Mouse (Mus musculus) urinary bladder, postnatal 10 days (tissue): ENCODE measurements around the gene Plxna2.

Experiments used
- DNase-seq: peaks from one replicate; pipeline ENCODE4 v3.0.0; 2022; ENCODE audit warnings: low spot score

Plxna2 gene

DNA sequence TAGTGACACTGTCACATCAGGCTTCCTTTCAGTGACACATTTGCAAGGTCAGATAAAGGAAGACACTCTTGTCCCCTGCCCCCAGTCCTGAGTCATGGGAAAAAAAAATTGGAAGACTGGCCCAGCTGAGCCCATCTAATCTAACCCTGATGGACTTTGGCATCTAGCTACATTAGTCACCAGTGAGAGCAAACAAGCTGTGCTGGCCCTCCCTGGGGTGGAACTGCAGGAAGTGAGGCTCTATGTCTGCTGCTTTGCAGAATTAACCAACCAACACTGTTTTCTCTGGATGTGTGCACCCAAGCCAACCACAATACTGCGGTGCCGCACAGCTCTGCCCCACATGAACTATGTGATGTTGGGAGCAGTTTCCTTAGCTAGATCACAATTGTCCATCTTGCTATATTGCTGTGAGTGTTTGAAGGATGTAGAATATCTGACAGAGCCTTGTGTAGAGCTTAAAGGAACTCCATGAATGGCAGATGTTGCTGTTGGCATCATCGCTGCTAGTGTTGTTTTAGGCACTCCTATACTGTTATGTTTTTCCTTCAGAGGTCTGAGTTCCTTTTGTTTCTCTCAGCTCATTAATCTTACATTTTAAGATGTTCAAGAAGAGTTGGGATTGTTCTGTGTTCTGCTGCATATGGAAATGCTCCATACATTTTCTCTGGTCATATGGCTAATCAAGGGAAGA, 42.6 kb downstream of the Plxna2 start:
- no peak for DNase-seq

DNA sequence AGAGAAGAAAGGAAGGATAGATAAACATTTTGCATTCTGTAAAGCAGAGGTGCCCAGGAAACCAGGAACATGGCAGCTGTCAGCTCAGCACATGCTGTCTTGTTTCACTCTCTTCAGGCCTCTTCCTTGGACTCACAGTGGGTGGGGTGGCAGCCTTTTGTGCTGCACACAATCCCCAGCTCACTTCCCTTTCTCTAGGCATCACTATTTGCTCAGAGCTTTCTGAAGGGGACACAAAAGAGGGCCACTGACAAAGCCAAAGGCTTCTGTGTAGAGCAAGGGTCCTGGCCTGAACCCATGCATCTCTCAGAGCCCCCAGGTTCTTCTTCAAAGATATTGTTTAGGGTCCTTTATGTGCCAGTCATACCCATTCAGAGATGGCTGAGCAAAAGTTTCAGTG, 45.0 kb downstream of the Plxna2 start:
- DNase-seq: no peak

- DNase-seq: no peak
These were observed 47.7 kb downstream of the Plxna2 start for GRCm38 (mm10) chr1:194665715-194666114.

GRCm38 (mm10) chr1:194671783-194672524, 53.9 kb downstream of the Plxna2 start:
- DNase-seq: no peak

- DNase-seq: no peak
These were observed 54.5 kb downstream of the Plxna2 start for GRCm38 (mm10) chr1:194672525-194672894.

- DNase-seq: no peak
These were observed 55.2 kb downstream of the Plxna2 start for GRCm38 (mm10) chr1:194673229-194673628.

- no peak for DNase-seq
These were observed 57.3 kb downstream of the Plxna2 start for GRCm38 (mm10) chr1:194675106-194675890.

DNA sequence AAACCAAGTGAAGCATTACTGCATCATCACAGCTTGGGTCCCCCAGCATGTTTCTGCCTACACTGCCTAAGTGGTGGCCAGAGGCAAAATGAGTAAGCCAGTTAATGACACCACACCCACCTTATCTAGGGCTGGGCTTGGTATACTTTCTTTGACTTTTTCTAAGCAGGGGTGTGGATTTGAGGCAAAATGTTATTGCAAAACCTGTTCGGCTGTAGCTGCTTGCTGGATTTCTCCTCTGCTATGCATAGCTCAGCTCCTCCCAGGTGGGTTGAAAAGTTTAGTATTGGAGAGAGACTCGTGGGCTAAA, 57.8 kb downstream of the Plxna2 start:
- no peak for DNase-seq

GRCm38 (mm10) chr1:194677878-194678277, 59.9 kb downstream of the Plxna2 start:
- DNase-seq: no peak

GRCm38 (mm10) chr1:194679147-194679546, 61.1 kb downstream of the Plxna2 start:
- DNase-seq: no peak

DNA sequence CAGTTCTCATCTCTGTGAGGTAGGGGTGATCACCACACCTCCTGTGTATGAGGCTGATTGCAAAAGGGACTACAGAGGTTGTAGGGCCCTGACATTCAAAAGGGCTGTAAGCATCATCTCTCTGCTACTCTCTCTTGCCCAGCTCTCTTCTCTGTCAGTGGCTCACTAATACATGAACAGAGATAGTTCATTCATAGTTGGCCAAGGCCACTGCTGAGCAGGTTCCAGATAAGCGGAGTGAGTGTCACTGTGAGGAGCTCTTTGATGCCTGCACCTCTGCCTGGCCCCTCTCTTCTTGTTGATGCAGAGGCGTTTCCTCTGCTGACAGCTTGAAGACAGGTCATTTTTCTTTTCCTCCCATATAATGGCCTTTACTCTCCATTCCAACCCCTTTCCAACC, 62.1 kb downstream of the Plxna2 start:
- no peak for DNase-seq

- no peak for DNase-seq
These were observed 64.0 kb downstream of the Plxna2 start for GRCm38 (mm10) chr1:194682021-194682420.

DNA sequence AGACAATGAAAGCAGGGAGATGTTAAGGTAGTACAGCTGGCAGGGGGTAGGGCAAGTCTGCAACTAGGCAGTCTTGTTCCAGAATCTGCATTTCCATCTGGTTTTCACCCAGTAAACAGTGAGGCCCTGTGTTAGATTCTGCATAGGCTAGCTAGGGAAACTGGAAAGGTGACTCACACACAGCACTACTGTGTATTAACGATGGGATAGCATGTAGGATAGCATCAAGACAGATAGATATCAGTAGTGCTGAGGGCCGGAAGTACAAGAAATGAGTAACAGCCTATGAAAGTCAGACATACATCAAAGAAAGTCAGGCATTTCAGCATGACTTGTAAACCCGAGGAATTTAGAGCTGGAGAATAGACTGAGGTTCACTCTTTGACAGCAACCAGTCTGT, 65.1 kb downstream of the Plxna2 start:
- DNase-seq: no peak

GRCm38 (mm10) chr1:194685896-194686295, 67.9 kb downstream of the Plxna2 start:
- no peak for DNase-seq

DNA sequence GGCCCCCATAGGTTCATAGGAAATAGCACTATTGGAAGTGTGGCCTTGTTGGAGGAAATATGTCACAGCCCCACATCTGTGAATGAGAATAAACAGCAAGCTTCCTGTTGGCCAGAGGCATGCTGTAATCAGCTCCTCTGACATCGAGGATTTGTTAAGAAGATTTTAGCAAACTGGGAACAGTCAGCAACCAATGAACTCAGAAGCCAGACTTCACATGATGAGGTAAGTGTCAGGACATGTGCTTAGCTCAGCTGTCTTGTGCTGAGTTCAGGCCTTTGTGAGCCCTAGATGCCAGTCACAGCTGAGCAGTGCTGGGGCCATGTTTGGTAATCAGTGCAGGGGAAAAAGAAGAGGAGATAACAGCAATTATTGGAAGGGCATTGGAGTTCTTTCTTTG, 69.7 kb downstream of the Plxna2 start:
- no peak for DNase-seq

DNA sequence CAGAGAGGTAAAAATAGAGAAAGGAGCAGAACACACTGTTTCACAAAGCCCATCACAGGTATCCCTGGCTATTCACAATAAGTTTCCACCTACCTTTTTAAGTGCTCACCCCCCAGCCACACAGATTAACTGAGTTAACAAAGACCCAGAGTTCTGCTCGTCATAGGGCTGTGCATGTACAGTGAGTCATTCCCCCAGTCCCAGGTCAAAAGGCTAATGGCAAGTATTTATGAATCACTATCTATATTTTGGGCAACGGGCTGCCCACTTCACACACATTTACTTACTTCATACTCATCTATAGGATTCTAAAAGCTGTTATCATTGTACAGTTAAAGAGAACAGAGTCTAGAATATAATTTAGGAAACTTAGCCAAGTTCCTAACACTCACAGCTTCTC, 70.1 kb downstream of the Plxna2 start:
- no peak for DNase-seq

DNA sequence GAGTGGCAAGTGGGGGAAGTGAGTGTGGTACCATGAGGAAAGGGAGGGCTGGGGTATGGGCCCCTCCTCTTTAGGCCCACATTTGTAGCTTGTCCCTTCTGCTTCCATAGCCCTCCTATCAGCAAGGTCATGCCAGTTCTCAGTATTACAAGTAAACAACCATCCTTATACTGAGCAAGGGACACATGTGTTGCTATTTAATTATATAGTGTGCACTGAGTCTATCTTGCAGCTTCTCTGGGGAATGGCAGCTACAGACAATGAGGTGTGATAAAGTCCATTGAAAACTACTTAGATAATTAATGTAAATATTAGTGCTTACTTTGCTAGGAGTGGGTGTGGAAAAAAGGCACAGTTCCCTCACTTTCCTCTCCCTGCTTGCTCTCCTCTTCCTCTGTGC, 75.0 kb downstream of the Plxna2 start:
- no peak for DNase-seq

GRCm38 (mm10) chr1:194693488-194693887, 75.5 kb downstream of the Plxna2 start:
- no peak for DNase-seq

- DNase-seq: no peak
These were observed 76.8 kb downstream of the Plxna2 start for GRCm38 (mm10) chr1:194694805-194695204.

DNA sequence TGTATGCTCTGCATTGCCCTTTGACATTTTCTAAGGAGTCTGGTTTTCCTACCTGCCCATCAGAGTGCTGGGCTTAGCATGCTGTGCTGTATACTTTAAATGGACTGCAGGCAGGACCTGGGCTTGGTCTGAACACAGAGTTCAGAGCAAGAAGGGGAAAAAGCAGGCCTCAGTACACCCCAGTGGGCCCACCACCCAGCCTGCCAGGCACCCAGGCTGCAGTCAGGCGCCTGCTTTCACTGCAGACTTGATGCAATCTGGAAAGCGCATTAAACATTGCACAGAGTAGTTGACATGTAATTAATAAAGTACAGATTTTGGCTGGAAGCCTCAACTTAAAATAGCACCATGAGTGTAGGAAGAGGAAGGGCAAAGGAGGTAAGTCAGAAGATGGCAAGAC, 79.4 kb downstream of the Plxna2 start:
- no peak for DNase-seq

DNA sequence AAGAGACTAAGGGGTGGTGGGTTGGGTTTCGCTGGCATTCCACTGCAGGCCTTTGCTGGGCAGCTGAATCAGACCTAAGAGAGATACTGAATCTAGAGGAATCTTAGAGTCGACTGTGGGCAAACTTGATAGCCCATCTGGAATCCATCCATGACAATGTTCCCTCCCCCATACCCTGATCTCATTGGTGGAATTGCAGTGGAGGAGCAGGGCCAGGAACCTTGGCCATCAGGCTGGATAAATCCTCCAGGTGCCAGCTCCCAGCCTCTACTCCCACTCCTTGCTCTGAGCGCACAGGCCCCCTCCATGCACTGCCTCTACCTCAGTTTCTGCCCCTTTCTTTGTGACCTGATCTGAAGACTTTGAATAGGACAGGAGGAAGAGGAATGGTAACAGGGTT, 81.3 kb downstream of the Plxna2 start:
- DNase-seq: no peak

- DNase-seq: no peak
These were observed 85.2 kb downstream of the Plxna2 start for GRCm38 (mm10) chr1:194703235-194703634.

DNA sequence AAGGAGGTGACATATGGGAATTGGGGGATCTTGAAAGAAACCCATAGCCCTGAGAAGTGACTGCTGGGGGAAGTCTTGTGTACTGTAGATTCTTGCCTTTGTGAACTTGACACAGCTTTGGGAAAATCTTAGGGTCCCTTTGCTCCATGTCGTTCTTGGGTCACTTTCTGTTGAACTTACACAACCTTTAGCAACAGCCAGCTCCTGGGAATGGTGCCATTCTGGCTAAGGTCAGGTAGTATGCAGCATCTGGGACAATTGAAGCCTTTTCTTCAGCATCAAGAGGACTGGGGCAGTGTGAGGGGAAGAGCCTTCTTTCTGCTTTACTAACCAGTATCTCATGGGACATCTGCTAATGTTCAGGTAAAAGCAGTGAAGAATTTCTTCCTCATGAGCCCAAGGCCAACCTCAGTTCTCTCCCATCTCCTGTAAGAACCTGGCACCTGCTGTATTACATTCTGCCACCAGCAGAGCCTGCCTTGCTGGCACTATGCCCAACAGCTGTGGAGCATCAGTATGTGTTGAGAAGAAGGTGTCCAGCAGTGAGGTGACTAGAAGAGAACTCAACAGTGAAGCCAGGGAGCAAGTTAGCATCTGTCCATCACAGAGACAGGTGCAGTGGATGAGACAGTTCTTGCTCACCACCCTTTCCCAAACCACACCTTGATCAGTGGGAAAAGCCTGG, 86.3 kb downstream of the Plxna2 start:
- DNase-seq: no peak
